Mouse (Mus musculus): Measurements from ENCODE around the gene Shc3. TPM values are rescaled to one million over a fixed set of nuclear protein-coding genes. Genes with fewer than 3 reads are reported as not detected.

Gene Shc3
- polyA plus RNA-seq, 1 experiment from 2014 or later, result 7.3 TPM

GRCm38 (mm10) chr13:51391359-51391916 lies 177.8 kb downstream of the Shc3 start:
- Histone ChIP-seq H3K9me3 (no peaks in the 10 kb centered on the region), H3K27me3 (no peaks in the 10 kb centered on the region), H3K4me1 (replicated peaks) (no peaks in the 10 kb centered on the region), H3K9ac (no peak overlapping the region), H3K36me3 (no peaks in the 10 kb centered on the region), H3K27ac (replicated peaks) (no peak overlapping the region), H3K4me3 (no peak overlapping the region), H3K4me2 (no peak overlapping the region)
- 91% methylated on average over 6 of the region's 6 CpGs for WGBS
- ATAC-seq (ENCODE audit: low FRiP score, low read depth), result peak; percentile 23; the same call in 1 of the 2 replicates

GRCm38 (mm10) chr13:51390398-51390797 lies 178.8 kb downstream of the Shc3 start:
- ATAC-seq (ENCODE audit: low FRiP score, low read depth), result no peak
- WGBS, result 76% methylated on average over 4 of the region's 4 CpGs
- Histone ChIP-seq H3K9me3 (no peaks in the 10 kb centered on the region), H3K36me3 (no peaks in the 10 kb centered on the region), H3K4me2 (no peak overlapping the region), H3K27ac (replicated peaks) (no peak overlapping the region), H3K9ac (no peak overlapping the region), H3K4me1 (replicated peaks) (no peaks in the 10 kb centered on the region), H3K4me3 (no peak overlapping the region), H3K27me3 (no peaks in the 10 kb centered on the region)

GRCm38 (mm10) chr13:51387908-51388307 lies 181.3 kb downstream of the Shc3 start:
- H3K4me3 ChIP-seq, result no peak overlapping the region
- no peaks in the 10 kb centered on the region for H3K9me3 ChIP-seq
- no peak overlapping the region for H3K4me2 ChIP-seq
- no peaks in the 10 kb centered on the region for H3K36me3 ChIP-seq
- no peak overlapping the region for H3K9ac ChIP-seq
- H3K4me1 ChIP-seq (replicated peaks), result no peaks in the 10 kb centered on the region
- ATAC-seq (ENCODE audit: low FRiP score, low read depth), result no peak
- H3K27me3 ChIP-seq, result no peaks in the 10 kb centered on the region
- 54% methylated on average over 4 of the region's 4 CpGs for WGBS
- no peak overlapping the region for H3K27ac ChIP-seq (replicated peaks)

- ATAC-seq (ENCODE audit: low FRiP score, low read depth), result no peak
- Histone ChIP-seq H3K4me1 (replicated peaks) (no peaks in the 10 kb centered on the region), H3K9ac (no peak overlapping the region), H3K4me3 (no peak overlapping the region), H3K9me3 (no peaks in the 10 kb centered on the region), H3K27me3 (no peaks in the 10 kb centered on the region), H3K27ac (replicated peaks) (no peak overlapping the region), H3K36me3 (no peaks in the 10 kb centered on the region), H3K4me2 (no peak overlapping the region)
- 83% methylated on average over 2 of the region's 2 CpGs for WGBS
Observed at GRCm38 (mm10) chr13:51384899-51385298, 184.3 kb downstream of the Shc3 start.

- Histone ChIP-seq H3K27me3 (no peaks in the 10 kb centered on the region), H3K9me3 (no peaks in the 10 kb centered on the region), H3K4me2 (no peak overlapping the region), H3K9ac (no peak overlapping the region), H3K36me3 (no peaks in the 10 kb centered on the region), H3K27ac (replicated peaks) (no peak overlapping the region), H3K4me3 (no peak overlapping the region), H3K4me1 (replicated peaks) (0 out of 2 replicates have a peak, but pooled peaks cover 2% of the 10 kb centered on the region)
- 93% methylated on average over 6 of the region's 6 CpGs for WGBS
- ATAC-seq (ENCODE audit: low FRiP score, low read depth), result no peak
Observed at GRCm38 (mm10) chr13:51381498-51381897, 187.7 kb downstream of the Shc3 start.

Other genes with a start within 250 kb of the Shc3 start
- gene S1pr3, start 160.8 kb downstream of the Shc3 start, polyA plus RNA-seq (2015; fragmentation: Nextera tagmentation; extraction: Ambion mirVana), result 15.3 and 15.9 TPM in 2 replicates
- gene Cks2, start 75.8 kb upstream of the Shc3 start, polyA plus RNA-seq (2015; fragmentation: Nextera tagmentation; extraction: Ambion mirVana), result 54.9 and 73.6 TPM in 2 replicates
- 27.7 and 32.0 TPM in 2 replicates for gene Secisbp2, start 82.3 kb upstream of the Shc3 start, polyA plus RNA-seq (2015; fragmentation: Nextera tagmentation; extraction: Ambion mirVana)
- gene Sema4d, start 224.3 kb upstream of the Shc3 start, polyA plus RNA-seq (2015; fragmentation: Nextera tagmentation; extraction: Ambion mirVana), result 14.3 and 14.8 TPM in 2 replicates

Measured in hindbrain, embryonic 15.5 days (tissue).